Mouse (Mus musculus) adrenal gland, postnatal 0 days (tissue): ENCODE results near the gene Fam185a. TPM values are rescaled to one million over a fixed set of nuclear protein-coding genes. Genes with fewer than 3 reads are reported as not detected.

Source experiments
- polyA plus RNA-seq: library from polyadenylated mRNA; unstranded; fragments of >200 nt; fragmentation: Nextera tagmentation; extraction: Ambion mirVana; gene quantifications from 2 replicates; pipeline ENCODE4 v1.2.1, GENCODE M21; 2015

Fam185a gene
- polyA plus RNA-seq, result 3.9 and 7.6 TPM in 2 replicates

GRCm38 (mm10) chr5:21424614-21425602, at the start of gene Fam185a, which contains the start of gene Ccdc146:
Gene Fam185a (plus strand): TSS chr5:21424958.
Gene Ccdc146 (minus strand): TSS chr5:21424677.

Other genes with a start within 250 kb of the Fam185a start
- 2.9 and 3.3 TPM in 2 replicates for gene Gsap, start 238.7 kb upstream of the Fam185a start, polyA plus RNA-seq
- gene Fgl2, start 52.3 kb upstream of the Fam185a start, polyA plus RNA-seq, result 10.0 and 18.4 TPM in 2 replicates
- 0.12 and 0.17 TPM in 2 replicates for gene Ccdc146, start 281 bp upstream of the Fam185a start, polyA plus RNA-seq
- 26.3 and 44.2 TPM in 2 replicates for gene Lrrc17, start 118.6 kb downstream of the Fam185a start, polyA plus RNA-seq
- 0.30 and 0.76 TPM in 2 replicates for gene Fbxl13, start 220.7 kb downstream of the Fam185a start, polyA plus RNA-seq
- 15.6 and 22.4 TPM in 2 replicates for gene Armc10, start 220.9 kb downstream of the Fam185a start, polyA plus RNA-seq